Mouse (Mus musculus): ENCODE data around the gene Trappc6a.

Gene Trappc6a

GRCm38 (mm10) chr7:19524420-19525104, 16.4 kb downstream of the Trappc6a start:
- no peak for DNase-seq

- no peak for DNase-seq
These were observed 16.9 kb downstream of the Trappc6a start for GRCm38 (mm10) chr7:19525105-19525481.

- no peak for DNase-seq
These were observed 22.9 kb downstream of the Trappc6a start for GRCm38 (mm10) chr7:19531077-19531476.

- no peak for DNase-seq
These were observed 24.0 kb downstream of the Trappc6a start for GRCm38 (mm10) chr7:19532240-19532639.

GRCm38 (mm10) chr7:19534676-19535075, 26.5 kb downstream of the Trappc6a start:
- no peak for DNase-seq

- DNase-seq, result peak; percentile 59
These were observed 32.8 kb downstream of the Trappc6a start for GRCm38 (mm10) chr7:19540771-19541566.

- DNase-seq, result no peak
These were observed 33.5 kb downstream of the Trappc6a start for GRCm38 (mm10) chr7:19541681-19542154.

- peak; percentile 82 for DNase-seq
These were observed 34.0 kb downstream of the Trappc6a start for GRCm38 (mm10) chr7:19542155-19542691.

- DNase-seq, result no peak
These were observed 35.4 kb downstream of the Trappc6a start for GRCm38 (mm10) chr7:19543584-19543983.

- DNase-seq, result no peak
These were observed 37.8 kb downstream of the Trappc6a start for GRCm38 (mm10) chr7:19546007-19546406.

- DNase-seq, result no peak
These were observed 39.3 kb downstream of the Trappc6a start for GRCm38 (mm10) chr7:19547344-19547969.

GRCm38 (mm10) chr7:19549394-19549793, 41.2 kb downstream of the Trappc6a start:
- DNase-seq, result no peak

- DNase-seq, result no peak
These were observed 43.4 kb downstream of the Trappc6a start for GRCm38 (mm10) chr7:19551634-19552033.

GRCm38 (mm10) chr7:19552443-19552842, 44.2 kb downstream of the Trappc6a start:
- DNase-seq, result no peak

GRCm38 (mm10) chr7:19554168-19554567, 46.0 kb downstream of the Trappc6a start:
- no peak for DNase-seq

- peak; percentile 60 for DNase-seq
These were observed 48.9 kb downstream of the Trappc6a start for GRCm38 (mm10) chr7:19557086-19557485.

- peak; percentile 31 for DNase-seq
These were observed 50.0 kb downstream of the Trappc6a start for GRCm38 (mm10) chr7:19557982-19558900.

- DNase-seq, result no peak
These were observed 50.8 kb downstream of the Trappc6a start for GRCm38 (mm10) chr7:19558965-19559364.

GRCm38 (mm10) chr7:19560491-19561260, 52.5 kb downstream of the Trappc6a start:
- peak; percentile 54 for DNase-seq

GRCm38 (mm10) chr7:19561431-19561764, 53.2 kb downstream of the Trappc6a start:
- peak; percentile 65 for DNase-seq

Data from cerebellum, adult 11-12 months (tissue).